Mouse (Mus musculus): ENCODE data around the gene Atp6v0d1.
"Not testable (repeated sequence)": the region's sequence is repeated elsewhere in the genome, so short reads cannot be mapped to it uniquely, and the experiment has no call there.

Atp6v0d1 gene

DNA sequence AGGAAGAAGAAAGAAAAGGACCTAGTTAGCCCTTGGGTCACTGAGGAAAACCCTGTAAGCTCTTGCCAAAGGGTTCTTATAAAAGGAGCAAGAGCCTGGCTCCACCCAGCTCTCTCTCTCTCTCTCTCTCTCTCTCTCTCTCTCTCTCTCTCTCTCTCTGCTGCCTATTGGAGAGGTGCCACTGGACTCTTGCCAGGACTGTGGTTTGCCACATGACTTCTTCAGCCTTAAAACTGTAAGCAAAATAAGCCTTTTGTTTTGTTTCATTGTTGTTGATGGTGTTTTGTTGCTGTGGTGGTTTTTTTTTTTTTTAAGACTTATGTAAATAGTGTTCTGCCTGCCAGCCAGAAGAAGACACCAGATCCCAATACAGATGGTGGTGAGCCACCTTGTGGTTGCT, 7.6 kb upstream of the Atp6v0d1 start:
- DNase-seq = peak in 1 of 2 experiments; percentile 46

DNA sequence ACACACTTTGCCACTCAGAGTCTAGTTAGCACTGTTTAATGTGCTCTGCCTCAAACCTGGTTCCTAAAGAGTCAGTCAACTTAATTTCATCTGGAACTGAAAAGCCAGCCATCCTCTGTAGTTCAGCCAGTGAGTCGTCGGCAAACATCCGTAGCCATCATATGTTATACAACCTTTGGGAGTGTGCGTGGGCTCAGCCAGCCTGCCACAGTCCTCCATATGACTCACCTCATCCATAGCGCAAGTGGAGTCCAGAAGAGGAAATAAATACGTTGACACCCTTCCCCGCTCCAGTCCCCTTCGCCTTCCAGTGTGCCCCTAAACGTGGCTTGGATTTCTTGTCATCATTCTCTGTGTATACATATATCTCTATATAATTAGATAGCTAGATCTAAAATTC, 6.0 kb upstream of the Atp6v0d1 start:
- DNase-seq = no peak

DNA sequence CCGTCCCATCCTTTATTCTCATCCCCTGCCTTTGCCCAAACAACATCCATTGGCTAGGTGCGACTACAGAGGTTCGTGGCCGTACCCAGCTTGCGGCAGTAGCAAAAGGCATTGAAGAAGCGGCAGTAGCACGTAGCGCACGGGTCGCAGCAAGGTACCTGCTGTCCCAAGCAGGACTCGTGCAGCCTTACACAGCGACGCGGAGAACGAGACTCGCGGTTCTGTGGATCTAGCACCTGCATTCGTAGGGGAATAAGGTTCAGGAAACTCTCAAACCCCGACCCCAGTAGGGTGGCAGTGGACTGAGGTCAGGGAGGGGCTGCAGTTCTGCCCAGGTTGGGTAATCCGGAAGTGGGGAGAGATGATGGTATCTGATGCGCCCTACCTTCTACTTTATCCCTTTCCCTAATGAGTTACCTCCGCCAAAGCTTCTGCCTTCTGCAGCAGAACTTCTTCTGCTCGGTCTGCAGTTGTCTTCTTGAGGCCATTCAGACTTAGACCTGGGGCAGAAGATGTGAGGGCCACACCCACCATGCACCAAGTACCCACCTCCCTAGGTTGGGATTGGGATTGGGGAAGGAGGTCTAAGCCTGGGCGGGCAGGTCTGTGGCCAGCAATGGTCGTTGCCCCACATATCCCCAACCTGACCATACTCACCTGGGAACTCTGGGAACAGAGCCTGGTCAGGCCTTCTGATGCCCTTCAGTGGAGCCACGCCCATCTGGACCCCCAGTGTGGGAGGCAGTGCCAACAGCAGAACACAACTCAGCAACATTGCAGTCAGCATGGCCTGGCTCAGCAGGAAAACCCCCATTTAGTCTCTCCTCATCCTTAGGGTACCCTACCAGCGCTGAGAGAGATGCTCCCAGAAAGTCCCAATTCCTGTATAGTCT, 1.1 kb upstream of the Atp6v0d1 start:
- peak; percentile 16 to 44 for DNase-seq

DNA sequence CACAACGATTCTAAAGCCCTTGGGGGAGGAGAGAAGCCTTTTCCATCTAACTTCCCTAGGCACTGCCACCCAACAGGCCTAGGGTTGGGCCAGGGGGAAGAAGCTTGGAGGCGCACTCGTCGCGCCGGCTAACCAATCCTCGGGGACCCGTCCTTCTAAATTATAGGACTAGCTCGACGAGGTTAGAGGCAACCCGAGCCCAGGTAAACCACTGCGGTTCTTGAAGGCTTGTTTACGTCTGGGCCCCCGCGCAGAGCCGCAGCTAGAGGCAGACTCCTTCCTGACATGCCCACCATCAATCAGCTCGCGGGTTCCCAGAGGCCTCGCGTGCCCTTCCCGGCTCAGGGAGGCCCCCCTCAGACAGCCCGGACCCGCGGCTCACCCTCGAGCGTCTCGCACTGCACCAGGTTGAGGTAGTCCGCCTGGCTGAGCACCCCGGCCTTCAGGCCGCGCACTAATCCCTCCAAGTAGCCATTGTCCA, 406 bp downstream of the Atp6v0d1 start:
- DNase-seq = no peak

DNA sequence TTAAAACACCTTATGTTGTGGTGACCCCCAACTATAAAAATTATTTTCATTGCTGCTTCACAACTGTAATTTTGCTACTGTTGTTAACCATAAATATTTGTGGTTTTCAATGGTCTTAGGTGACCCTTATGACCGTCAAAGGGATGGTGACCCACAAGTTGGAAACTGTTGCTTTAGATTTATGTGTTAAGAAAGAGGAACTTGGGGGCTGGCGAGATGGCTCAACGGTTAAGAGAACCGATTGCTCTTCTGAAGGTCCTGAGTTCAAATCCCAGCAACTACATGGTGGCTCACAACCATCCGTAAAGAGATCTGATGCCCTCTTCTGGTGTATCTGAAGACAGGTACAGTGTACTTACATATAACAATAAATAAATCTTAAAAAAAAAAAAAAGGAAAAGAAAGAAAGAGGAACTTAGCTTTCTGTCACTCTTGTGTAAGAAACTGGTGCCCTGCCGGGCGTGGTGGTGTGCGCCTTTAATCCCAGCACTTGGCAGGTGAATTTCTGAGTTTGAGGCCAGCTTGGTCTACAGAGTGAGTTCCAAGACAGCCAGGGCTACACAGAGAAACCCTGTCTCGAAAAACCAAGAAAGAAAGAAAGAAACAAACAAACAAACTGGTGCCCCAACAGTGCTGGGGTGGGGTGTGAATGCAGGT, 1.1 kb downstream of the Atp6v0d1 start:
- DNase-seq = not testable (repeated sequence)

DNA sequence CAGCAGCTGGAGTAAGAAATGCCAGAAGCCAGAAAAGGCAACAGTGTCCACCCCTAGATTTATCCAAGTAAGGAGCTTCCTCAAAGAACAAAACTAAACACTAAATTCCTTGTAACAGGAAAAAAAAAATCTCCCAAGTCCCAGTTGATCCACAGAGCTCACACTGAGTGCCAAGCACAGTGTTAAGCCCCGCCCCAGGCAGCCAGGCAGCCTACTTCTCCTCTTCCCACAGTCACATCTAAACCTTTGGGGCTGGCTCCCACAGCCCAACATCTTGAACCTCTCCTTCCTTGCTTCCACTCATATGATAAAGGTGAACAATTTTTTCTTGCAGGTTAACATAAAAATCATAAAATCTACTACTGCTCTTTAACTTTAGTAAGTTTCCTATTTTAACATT, 2.0 kb downstream of the Atp6v0d1 start:
- DNase-seq = no peak

DNA sequence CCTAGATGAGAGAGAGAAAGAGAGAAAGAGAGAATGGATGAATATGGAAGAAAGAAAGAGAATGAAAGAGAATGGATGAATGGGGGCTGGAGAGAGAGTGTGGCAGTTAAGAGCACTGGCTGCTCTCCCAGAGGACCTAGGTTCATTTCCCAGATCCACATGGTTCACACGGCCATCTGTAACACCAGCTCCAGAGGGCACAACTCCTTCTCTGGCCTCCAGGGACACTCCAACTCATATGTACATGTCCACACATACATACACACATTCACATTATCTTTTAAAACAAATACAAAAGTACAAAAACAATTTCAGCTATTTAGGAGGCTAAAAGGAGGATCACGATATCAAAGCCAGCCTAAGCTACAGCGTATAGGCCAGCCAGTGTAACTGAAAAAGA, 3.0 kb downstream of the Atp6v0d1 start:
- DNase-seq = no peak

DNA sequence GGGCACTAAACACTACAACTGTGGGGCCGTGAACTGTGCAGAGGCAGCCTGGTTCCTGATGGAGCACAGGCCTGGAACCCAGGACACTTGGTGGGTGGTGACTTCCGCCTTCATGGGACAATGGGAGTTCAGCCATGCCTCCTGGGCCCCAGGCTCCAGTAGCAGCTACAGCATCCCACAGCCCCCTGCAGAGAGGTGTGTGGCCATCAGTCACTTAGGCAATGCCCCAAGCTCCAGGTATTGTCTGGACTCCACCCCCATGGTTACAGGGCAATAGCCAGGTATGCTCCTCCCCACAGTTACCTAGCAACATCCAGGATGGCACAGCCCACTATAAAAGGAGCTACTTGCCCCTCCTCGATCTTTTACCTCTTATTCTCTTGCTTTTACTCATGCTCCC, 10.6 kb downstream of the Atp6v0d1 start:
- DNase-seq = no peak

DNA sequence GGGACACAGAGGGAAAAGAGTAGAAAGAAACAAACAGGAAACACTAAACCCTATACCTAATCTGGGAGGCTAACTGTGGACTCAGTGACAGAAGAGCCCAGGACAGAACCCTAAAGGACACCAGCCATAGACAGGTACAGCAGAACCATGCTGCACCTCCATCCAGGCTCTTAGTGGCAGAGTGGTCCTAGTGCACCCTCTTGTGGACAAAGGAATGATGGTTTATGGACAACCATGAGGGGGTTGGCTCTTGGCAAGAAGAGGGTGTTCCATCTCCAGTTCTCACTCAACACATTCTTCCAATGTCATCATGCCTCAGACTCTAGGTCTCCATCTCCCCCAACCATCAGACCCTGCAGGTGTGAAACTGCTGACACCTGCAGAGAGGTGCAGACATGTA, 11.8 kb downstream of the Atp6v0d1 start:
- peak; percentile 69 to 80 for DNase-seq

DNA sequence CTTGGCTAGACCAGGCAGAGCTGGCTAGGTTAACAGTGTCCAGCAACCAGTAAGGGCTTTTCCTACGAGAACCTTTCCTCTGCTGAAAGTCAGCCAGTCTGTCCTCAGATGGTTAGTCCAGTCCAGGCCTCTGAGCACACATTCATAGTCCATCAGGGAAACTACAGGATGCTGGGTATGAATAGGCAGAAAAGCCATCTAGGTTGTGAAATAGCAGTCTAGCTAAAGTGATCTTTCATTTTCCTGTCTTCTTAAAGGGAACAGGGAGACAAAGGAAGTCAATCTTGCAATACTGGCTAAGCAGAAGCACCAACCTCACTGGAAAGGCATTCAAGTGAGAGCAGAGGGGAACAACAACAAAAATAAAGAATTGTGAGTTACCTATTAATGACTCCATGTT, 13.0 kb downstream of the Atp6v0d1 start:
- DNase-seq = no peak

DNA sequence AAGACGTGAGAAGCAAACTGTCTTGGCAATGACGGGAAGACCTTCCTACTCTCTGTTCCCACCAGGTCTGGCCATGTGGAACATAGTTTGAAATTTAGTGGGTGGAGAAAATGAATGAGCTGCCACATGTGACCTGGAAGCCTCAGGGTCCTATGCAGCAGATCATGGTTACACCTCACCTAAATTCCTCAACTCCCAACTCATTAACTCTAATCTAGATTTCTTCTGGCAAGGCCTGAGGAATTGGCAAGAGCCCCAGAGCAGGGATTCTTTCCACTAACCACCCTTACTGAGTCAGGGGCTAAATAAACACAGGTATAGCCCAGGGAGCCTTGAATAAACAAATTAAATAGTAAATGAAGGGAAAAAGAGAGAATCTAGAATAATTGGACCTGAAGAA, 13.8 kb downstream of the Atp6v0d1 start:
- no peak for DNase-seq

DNA sequence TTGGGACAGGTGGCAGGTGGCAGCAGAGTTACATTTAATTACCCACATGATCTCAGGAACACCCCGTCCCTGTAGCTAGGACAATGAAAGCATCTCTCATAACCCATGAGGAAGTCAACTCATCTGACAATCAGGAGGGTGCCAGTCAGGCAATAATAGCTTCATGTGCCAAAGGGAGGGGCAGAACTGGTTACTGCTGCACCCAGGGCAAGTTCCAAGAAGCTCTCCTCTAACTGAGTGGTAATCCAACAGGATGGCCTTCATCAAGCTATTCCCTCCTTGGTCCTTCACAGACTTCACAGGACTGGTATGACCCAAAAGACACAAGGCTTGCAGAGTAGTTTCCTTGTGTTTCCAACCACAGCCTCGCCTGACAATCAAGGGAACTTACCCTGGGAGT, 15.8 kb downstream of the Atp6v0d1 start:
- DNase-seq = no peak

DNA sequence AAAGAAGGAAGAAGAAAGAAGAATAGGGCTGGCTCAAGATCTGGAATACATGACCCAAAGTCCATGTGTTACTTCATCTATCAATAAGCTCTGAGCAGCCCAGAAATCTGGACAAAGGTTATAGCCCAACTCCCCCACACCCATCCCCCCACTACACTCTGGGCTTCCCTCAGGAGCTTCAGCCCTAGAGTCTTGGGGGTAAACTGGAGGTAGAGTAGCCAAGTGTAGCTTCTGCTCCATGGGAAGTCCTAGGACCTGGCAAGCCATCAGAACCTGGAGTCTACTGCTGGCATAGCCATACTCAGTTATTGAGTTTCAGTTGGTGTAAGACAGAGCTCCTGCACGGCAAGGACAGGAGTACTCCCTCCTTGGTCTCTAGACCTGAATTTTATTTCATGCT, 16.3 kb downstream of the Atp6v0d1 start:
- DNase-seq = no peak

DNA sequence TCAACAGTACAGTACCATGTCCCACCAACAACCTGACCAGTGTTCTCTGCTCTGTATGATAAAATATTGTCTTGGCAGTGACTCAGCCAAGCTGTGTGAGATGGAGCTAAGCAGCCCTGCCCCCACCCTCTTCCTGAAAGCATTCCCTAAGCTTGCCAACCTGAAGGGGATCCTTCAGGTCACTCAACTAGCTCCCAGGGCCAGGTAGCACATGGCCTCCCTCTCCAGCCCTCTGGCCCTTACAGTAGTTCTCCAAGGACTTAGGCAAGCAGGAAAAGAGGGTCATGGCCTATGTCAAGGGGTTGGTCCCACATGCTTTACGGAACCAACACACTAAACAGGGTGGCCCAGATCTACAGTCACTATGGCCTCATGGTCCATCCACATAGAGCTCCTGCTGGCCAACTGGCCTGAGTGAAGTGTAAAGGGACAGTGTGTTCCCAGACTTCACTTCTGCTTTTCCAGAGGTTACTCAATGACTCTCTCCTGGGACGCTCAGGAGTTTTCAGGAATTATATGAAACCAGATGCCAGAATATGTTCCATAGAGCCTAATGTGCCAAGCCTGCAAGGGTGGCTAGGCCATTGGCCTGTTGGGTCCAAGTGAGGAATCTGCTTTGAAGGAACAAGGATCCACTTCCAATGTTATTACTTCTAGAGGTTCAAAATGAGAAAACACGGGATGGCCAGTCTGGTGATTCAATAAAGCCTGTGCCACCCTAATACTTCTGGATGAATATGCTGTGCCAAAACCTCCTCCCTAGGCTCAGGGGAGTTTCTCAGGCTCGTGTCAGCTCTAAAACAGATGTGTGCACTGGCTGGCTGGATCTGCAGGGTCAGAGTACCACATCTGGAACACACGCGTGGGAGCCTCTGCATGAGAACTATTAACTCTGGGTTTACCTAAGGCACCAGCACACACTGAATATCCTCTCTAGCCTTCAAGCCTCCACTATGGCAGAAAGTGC, 19.2 kb downstream of the Atp6v0d1 start:
- peak in 1 of 2 experiments; percentile 48 for DNase-seq

DNA sequence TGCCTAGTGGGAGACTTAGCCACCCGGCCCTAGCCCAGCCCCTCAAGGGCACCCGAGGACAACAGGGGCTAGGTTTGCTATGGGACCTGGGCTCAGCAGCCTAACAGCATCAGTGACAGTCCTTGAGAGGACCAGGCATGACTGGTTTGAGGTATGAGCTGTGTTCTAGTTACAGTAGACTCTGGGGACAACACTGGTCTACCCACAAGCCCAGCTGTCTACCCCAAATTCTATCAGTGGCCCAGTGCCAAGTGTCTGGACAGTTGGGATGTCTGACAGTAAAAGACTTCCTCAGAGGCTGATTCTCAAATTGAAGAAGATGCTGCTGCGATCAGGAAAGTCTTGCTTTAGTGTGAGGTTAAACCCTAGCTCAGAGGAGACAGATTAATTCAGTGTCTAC, 20.6 kb downstream of the Atp6v0d1 start:
- peak in 1 of 2 experiments; percentile 47 for DNase-seq

DNA sequence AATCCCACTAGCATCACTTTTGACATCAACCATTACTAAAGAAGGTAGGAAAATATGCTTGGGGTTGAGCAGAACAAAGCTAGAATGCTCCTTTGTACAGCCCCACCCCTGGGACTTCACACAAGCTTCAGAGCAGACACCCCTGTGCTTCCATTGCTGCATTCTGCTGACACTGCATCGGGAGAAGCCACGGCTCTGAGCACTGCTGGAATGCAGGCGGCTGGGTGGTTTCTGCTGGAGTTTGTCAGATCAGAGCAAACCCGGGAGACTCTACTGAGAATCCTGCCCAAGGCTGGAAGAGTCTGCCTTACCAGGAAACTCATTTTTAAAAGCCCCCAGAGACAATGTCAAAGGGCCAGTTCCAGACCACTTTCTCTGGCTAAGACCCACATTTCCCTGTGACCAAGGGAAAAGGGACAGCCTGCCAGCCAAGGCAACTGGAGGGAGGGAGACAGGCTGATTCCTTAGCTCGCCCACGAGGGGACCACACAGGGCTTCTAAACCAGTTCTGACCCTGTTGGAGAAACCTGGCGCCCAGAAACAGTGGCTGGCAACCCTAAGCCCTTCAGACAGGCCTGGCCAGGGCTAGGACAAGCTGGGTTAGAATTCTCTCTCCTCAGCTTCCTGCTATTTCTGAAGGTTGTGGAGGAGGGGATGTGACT, 21.2 kb downstream of the Atp6v0d1 start:
- peak in 1 of 2 experiments; percentile 49 for DNase-seq

DNA sequence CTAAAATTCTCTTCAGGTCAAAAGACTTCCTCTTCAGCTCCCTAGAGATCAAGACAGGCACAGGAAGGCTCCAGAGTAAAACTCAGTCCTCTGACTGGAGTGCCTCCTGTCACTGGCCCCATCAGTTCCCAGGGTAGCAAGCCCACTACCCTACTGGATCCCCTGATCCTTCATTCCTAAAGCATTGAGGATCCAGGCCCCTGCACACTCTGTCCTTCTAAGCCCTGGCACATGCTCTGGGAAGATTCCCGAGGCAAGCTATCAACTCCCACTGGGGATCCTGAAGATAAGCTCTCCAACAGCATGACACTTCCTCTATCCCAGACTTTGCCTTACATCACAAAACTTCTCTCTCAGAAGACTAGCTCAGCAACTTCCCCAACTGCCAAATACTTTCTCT, 22.1 kb downstream of the Atp6v0d1 start:
- DNase-seq = no peak

DNA sequence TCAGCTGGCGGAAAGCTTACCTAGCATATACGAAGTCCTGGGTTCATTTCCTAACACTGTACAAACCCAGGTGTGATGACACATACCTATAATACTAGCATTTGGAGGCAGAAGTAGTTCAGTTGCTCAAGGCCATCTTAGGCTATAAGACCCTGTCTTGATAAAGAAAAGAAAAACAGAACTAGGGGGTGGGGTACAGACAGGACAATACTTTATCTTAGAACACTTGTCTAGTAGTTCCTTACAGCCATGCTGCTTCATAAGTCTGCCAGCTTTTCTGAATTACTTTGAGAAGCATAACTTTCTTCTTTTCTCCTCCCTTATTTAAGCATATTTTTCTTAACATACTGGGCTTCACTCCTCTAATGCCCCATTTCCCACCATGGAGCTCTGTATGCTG, 23.0 kb downstream of the Atp6v0d1 start:
- no peak for DNase-seq

DNA sequence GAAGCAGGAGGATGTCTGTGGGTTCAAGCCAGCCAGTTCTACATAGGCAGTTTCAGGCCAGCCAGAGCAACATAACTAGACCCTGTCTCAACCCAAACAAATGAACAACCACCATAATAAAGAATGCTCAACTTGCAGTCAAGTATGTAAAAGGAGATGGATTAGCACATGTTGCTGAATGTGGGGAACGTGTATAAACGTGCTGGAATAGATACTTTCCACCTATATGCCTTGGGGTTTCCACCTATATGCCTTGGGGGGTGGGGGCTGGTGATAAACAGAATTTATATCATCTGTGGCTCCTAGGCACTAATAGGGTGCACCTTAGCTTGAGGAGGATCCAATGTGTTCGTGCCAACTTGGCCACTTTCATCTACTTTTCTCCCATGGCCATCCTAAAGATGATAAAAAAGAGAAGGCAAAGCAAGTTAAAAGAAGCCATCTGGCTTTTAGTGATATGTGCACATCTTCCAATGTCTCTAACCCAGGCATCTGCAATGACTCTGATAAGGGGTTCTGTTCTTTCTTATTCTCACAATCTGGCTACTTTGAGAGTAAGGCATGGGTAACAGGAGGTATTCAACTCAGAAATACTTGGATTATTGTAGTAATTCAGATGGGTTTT, 23.7 kb downstream of the Atp6v0d1 start:
- DNase-seq = no peak

DNA sequence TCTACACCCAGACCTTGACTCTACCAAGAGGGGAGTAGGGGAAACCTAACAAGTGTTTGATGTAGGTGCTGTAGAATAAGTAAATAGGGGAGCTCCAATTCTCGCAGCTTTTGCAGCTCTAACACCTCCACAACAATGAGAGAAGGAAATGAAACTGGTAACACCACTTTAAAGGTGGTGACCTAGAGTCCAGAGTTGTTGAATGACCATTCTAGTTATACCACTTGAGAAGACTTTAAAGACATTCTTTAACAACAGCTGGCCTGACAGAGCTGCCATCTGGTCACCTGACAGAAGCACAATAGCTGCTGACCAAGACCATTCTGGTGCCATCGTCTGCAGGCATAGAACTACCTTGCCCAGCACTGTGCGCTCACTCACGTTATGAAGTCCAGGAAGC, 26.9 kb downstream of the Atp6v0d1 start:
- DNase-seq = no peak

DNA sequence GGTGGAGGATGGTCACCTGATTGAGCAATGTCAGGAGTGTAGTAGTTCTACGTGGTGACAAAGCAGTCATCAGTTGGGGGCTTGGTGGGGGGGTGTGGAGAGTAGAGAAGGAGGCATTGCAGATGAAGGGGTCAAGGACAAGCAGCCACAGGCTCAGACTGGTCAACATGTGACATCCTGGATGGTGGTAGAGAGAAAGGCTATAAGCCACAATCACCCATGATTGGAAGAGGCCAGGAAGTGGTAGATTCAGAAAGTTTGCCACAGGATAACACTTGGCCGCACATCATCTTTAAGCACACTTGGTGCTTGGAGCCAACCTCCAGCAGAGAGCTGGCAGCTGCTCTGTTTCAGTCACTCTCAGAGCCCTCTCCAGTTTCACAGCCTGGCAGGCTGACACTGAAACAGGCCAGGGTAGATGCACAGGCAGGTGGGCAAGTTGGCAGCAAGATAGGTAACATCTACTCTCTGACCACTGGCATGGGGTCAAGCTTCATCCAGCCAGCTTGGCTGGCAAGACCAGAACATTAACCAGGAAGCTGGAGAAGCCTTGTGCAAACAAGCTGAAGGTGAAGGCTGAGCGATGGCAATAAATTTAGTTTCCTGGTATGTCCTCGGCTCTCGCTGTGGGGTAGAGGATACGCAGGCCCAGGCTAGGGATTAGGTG, 28.7 kb downstream of the Atp6v0d1 start:
- peak; percentile 80 to 84 for DNase-seq
